Mouse (Mus musculus) bone marrow, adult 2 months (tissue): ENCODE measurements at regions not wholly inside any gene's neighbourhood (a gene's known extent, or its start where the extent isn't known, plus 50 kb on each side); places are given as distances from the start of the nearest gene placed in this dataset.

ENCODE experiments used
- CTCF ChIP-seq: fragments of 200-500 bp; IDR thresholded peaks from 2 replicates; pipeline ENCODE4 v1.5.1; 2011; ENCODE audit warnings: low read length, control low read depth; ENCODE audit not compliant: control insufficient read depth, insufficient read depth
- POLR2A ChIP-seq: fragments of 200-500 bp; IDR thresholded peaks from 2 replicates; pipeline ENCODE4 v1.6.1; 2011; ENCODE audit warnings: low read depth, mild to moderate bottlenecking, control low read depth, low read length, borderline replicate concordance; ENCODE audit not compliant: control insufficient read depth

DNA sequence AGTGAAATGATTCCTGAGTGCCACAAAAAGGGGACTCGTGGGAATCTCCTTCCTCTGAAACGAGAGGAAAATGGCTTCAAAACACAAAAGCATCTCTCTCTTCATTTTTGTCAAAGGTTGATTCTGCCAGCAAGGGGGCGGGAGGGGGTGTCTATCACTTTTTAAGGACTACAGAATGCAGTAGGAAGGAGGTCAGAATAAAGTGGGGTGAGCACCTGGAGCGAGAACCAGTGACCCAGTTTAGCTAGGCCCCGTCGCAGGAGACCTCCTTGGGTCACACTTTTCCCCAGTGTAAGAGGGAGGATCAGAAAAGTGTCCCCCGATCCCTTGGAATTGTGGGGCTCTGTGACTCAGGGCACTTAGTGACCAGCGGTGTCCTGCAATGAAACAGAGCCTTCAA lies 133.1 kb downstream of the Tgfb2 start:
- TF ChIP-seq POLR2A (no peak), CTCF (no peak)
